Mouse (Mus musculus): ENCODE measurements around the gene Ppp1r3a.

DNA sequence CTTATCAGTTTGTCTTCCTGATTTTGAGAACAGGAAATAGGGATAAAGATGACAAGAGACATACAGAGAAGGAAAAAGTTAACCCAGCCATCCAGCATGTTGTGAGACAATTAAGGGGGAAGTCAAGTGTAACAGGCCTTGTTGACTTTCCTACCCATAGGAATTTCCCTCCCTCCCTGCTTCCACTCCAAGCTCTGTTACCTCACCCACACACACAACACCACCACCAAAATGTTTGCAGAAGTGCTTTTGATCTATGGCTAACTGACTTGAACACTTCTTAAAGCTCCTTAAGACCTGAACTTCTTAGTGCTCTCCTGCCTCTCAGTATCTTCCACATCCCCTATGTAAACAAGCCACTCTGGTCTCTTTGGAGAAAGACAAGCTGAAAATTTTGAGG, 55.0 kb downstream of the Ppp1r3a start:
- TF ChIP-seq MAFK (IDR thresholded peaks at IDR 0.05; ENCODE audit: insufficient read depth, low read depth, low read length) (no peak), CHD2 (IDR thresholded peaks at IDR 0.05; ENCODE audit: low read depth, low read length) (no peak), HCFC1 (IDR thresholded peaks at IDR 0.05; ENCODE audit: borderline replicate concordance, insufficient read depth, low read length) (no peak), ZC3H11A (IDR thresholded peaks at IDR 0.05; ENCODE audit: borderline replicate concordance, low read depth, low read length) (no peak), ZNF384 (IDR thresholded peaks at IDR 0.05; ENCODE audit: low read depth, low read length) (no peak)
